Mouse (Mus musculus) thymus, adult 2 months (tissue): Measurements from ENCODE around the gene Mgat3. TPM values are rescaled to one million over a fixed set of nuclear protein-coding genes. Genes with fewer than 3 reads are reported as not detected.
A peak's percentile ranks its signal among the peaks of the same experiment; 100 is the strongest.

ENCODE experiments used
- DNase-seq: peaks from one replicate; pipeline ENCODE4 v3.0.0; 2021
- H3K27ac ChIP-seq: fragments of 200-500 bp; 2 replicates; pipeline ENCODE4 v1.5.1; 2012; ENCODE audit warnings: low read length, control low read depth; ENCODE audit not compliant: control insufficient read depth, insufficient read depth
- H3K27me3 ChIP-seq: fragments of 200-500 bp; 2 replicates; pipeline ENCODE4 v1.6.1; 2012; ENCODE audit warnings: mild to moderate bottlenecking, low read length, moderate library complexity, mixed read lengths; ENCODE audit not compliant: control insufficient read depth, insufficient read depth
- H3K36me3 ChIP-seq: fragments of 200-500 bp; 2 replicates; pipeline ENCODE4 v1.6.1; 2012; ENCODE audit warnings: mild to moderate bottlenecking, low read length, moderate library complexity; ENCODE audit not compliant: control insufficient read depth, insufficient read depth
- H3K4me1 ChIP-seq: fragments of 200-500 bp; replicated peaks from 2 replicates; pipeline ENCODE4 v1.6.1; 2012; ENCODE audit warnings: low read length; ENCODE audit not compliant: control insufficient read depth, insufficient read depth
- H3K4me3 ChIP-seq: fragments of 200-500 bp; 2 replicates; pipeline ENCODE4 v1.5.1; 2012; ENCODE audit warnings: mild to moderate bottlenecking, low read length, control low read depth, moderate library complexity; ENCODE audit not compliant: control insufficient read depth, insufficient read depth
- CTCF ChIP-seq: fragments of 200-500 bp; IDR thresholded peaks from 2 replicates; pipeline ENCODE4 v1.5.1; 2012; ENCODE audit warnings: mild to moderate bottlenecking, control low read depth, low read length, moderate library complexity, borderline replicate concordance; ENCODE audit not compliant: control insufficient read depth, poor library complexity, insufficient read depth; ENCODE audit errors: extremely low read depth
- POLR2A ChIP-seq: fragments of 200-500 bp; IDR thresholded peaks from 2 replicates; pipeline ENCODE4 v1.6.1; 2012; ENCODE audit warnings: mild to moderate bottlenecking, low read length, control low read depth, moderate library complexity; ENCODE audit not compliant: control insufficient read depth, poor library complexity, insufficient read depth; ENCODE audit errors: extremely low read depth
- WGBS: fragments of 180-500 bp; shearing (Covaris S2); methylation state at CpG from one replicate; pipeline ENCODE4 v1.1.7; 2018; 5-methylcytosine and 5-hydroxymethylcytosine counted together
- polyA plus RNA-seq: library from polyadenylated mRNA; depleted of rRNA; stranded (reverse); fragments of >200 nt; gene quantifications from 2 replicates; pipeline ENCODE4 v1.2.3, GENCODE M21; 2012

Gene Mgat3
- polyA plus RNA-seq, 1 experiment, result 20.3 TPM

DNA sequence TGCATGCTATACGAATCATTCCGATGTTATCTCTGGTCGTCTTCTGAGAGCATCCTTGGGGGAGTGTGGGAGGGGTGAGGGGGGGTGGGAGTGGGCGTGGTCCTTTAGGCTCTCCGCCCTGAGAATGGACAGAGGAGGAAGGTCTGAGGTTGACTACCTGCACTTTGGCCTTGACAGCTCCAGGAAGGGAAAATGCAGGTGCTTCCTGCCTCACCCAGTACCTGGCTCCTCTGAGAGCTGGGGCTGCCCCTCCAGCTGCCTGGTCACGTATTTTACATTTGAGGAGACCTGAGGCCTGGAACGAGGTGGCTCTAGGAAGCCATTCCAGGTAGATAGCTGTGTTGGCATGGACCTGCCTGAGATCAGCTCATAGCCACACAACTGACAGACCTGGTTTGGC is 19.3 kb downstream of the Mgat3 start:
- DNase-seq, result no peak
- H3K4me3 ChIP-seq, result no peak overlapping the region
- H3K36me3 ChIP-seq, result no peaks in the 10 kb centered on the region
- WGBS, result 6% methylated on average over 7 of the region's 7 CpGs
- TF ChIP-seq CTCF (no peak), POLR2A (no peak)
- H3K27ac ChIP-seq, result no peak overlapping the region
- H3K4me1 ChIP-seq, result peaks cover 29% of the 10 kb centered on the region
- H3K27me3 ChIP-seq, result no peaks in the 10 kb centered on the region

GRCm38 (mm10) chr15:80199556-80199955 is 26.0 kb downstream of the Mgat3 start:
- H3K4me1 ChIP-seq, result no peaks in the 10 kb centered on the region
- no peak for DNase-seq
- no peaks in the 10 kb centered on the region for H3K27me3 ChIP-seq
- H3K36me3 ChIP-seq, result no peaks in the 10 kb centered on the region
- TF ChIP-seq CTCF, result no peak
- TF ChIP-seq POLR2A, result no peak
- no peak overlapping the region for H3K27ac ChIP-seq
- 99% methylated on average over 2 of the region's 2 CpGs for WGBS
- no peak overlapping the region for H3K4me3 ChIP-seq

- DNase-seq, result no peak
- TF ChIP-seq POLR2A, result no peak
- TF ChIP-seq CTCF, result no peak
Measured at GRCm38 (mm10) chr15:80202111-80202775, 28.7 kb downstream of the Mgat3 start.

GRCm38 (mm10) chr15:80203406-80203805 is 29.9 kb downstream of the Mgat3 start:
- peak; percentile 51 for DNase-seq
- WGBS, result 26% methylated on average over 4 of the region's 4 CpGs
- TF ChIP-seq CTCF (no peak), POLR2A (no peak)
- Histone ChIP-seq H3K4me3 (no peak overlapping the region), H3K27me3 (no peaks in the 10 kb centered on the region), H3K4me1 (no peaks in the 10 kb centered on the region), H3K36me3 (no peaks in the 10 kb centered on the region), H3K27ac (no peak overlapping the region)

More at GRCm38 (mm10) chr15:80202111-80202775, 28.7 kb downstream of the Mgat3 start:
- Histone ChIP-seq H3K27me3 (no peaks in the 10 kb centered on the region), H3K36me3 (no peaks in the 10 kb centered on the region), H3K27ac (no peak overlapping the region), H3K4me3 (no peak overlapping the region), H3K4me1 (no peaks in the 10 kb centered on the region)
- WGBS, result 85% methylated on average over 6 of the region's 6 CpGs

- no peak overlapping the region for H3K4me3 ChIP-seq
- no peaks in the 10 kb centered on the region for H3K4me1 ChIP-seq
- TF ChIP-seq CTCF, result no peak
- no peak for TF ChIP-seq POLR2A
- no peaks in the 10 kb centered on the region for H3K36me3 ChIP-seq
- H3K27me3 ChIP-seq, result no peaks in the 10 kb centered on the region
- DNase-seq, result no peak
- 85% methylated on average over 3 of the region's 3 CpGs for WGBS
- H3K27ac ChIP-seq, result no peak overlapping the region
Measured at GRCm38 (mm10) chr15:80206057-80206565, 32.6 kb downstream of the Mgat3 start.

DNA sequence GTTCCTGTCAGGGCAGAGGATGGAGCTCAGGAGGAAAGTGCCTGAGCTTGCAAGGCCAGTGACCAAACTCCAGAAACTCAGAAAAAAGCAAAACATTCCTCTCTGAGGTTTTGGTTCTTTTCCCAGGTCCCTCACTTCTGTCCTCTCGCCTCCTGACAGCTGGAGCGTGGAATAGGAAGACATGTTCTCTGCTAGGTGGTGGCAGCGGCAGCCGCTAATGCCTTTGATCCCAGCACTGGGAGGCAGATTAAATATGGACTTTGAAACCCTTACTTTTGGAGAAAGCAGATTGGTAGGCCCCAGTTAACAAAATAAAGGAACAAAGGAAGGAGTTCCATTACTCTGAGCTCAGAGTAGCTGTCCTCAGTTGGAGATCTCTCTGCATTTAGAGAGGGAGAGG is 34.9 kb downstream of the Mgat3 start:
- no peak for DNase-seq
- Histone ChIP-seq H3K4me1 (no peaks in the 10 kb centered on the region), H3K4me3 (no peak overlapping the region), H3K36me3 (no peaks in the 10 kb centered on the region), H3K27ac (no peak overlapping the region), H3K27me3 (no peaks in the 10 kb centered on the region)
- TF ChIP-seq POLR2A (no peak), CTCF (no peak)
- 67% methylated on average over 4 of the region's 4 CpGs for WGBS
